Mouse (Mus musculus): Measurements from ENCODE around the gene Pde4dip.

GRCm38 (mm10) chr3:97642001-97642400, 246.5 kb downstream of the Pde4dip start:
- TF ChIP-seq CTCF (IDR thresholded peaks at IDR 0.05; ENCODE audit: borderline replicate concordance, control insufficient read depth, extremely low read depth, insufficient read depth, low read length, poor library complexity) (no peak), POLR2A (IDR thresholded peaks at IDR 0.05; ENCODE audit: control insufficient read depth, extremely low read depth, insufficient read depth, low read length, poor library complexity) (no peak)
